Comparison of ENCODE assay signal across 8 mouse cellular contexts in genomic region chr17:32025386-32025785, GRCm38 (mm10). TPM values are rescaled to one million over a fixed set of nuclear protein-coding genes. Genes with fewer than 3 reads are reported as not detected.
DNase-seq lines count a peak whose midpoint lies in the region; ATAC-seq and TF ChIP-seq lines count a peak whose summit lies in the region.

No protein-coding gene starts in this region.

- intact Hi-C loops in heart, postnatal 10 days (cut with DNase I), result loop anchor here (1.0 kb wide), 2 partner anchors 170 to 340 kb away; partner anchors contain the start of gene Sik1

- TF ChIP-seq CTCF in ES-Bruce4 (IDR thresholded peaks at IDR 0.05; ENCODE audit: low read depth, low read length), result peak; percentile 78

- 8% methylated on average over 2 of the region's 2 CpGs for WGBS in forebrain, embryonic 11.5 days

- ATAC-seq in forebrain, embryonic 11.5 days (replicated peaks; ENCODE audit: low FRiP score), result no peak

- H3K4me3 ChIP-seq in ES-Bruce4 (ENCODE audit: low read depth, low read length), result no peak overlapping the region
- H3K4me3 ChIP-seq in forebrain, embryonic 11.5 days (ENCODE audit: low read depth, low read length), result no peak overlapping the region

- TF ChIP-seq POLR2A in ES-Bruce4 (IDR thresholded peaks at IDR 0.05; ENCODE audit: insufficient read depth, low read length), result no peak

- H3K36me3 ChIP-seq in ES-Bruce4 (ENCODE audit: control insufficient read depth, insufficient read depth, low read length, poor library complexity, severe bottlenecking), result peaks cover 8% of the 10 kb centered on the region; the same call in 1 of the 2 replicates
- H3K36me3 ChIP-seq in forebrain, embryonic 11.5 days (ENCODE audit: control insufficient read depth, insufficient read depth, low read length), result no peaks in the 10 kb centered on the region

- no peaks in the 10 kb centered on the region for H3K4me1 ChIP-seq in ES-Bruce4 (ENCODE audit: control insufficient read depth, insufficient read depth, low read length)
- no peaks in the 10 kb centered on the region for H3K4me1 ChIP-seq in forebrain, embryonic 11.5 days (replicated peaks; ENCODE audit: control insufficient read depth, insufficient read depth, low read length)

- no peak overlapping the region for H3K4me2 ChIP-seq in forebrain, embryonic 11.5 days (ENCODE audit: low read depth, low read length, severe bottlenecking)

- no peak overlapping the region for H3K27ac ChIP-seq in ES-Bruce4 (ENCODE audit: insufficient read depth, low read length)
- H3K27ac ChIP-seq in forebrain, embryonic 11.5 days (ENCODE audit: low read depth, low read length), result no peak overlapping the region

- H3K27me3 ChIP-seq in ES-Bruce4 (ENCODE audit: control insufficient read depth, insufficient read depth, low read length, poor library complexity, severe bottlenecking), result no peaks in the 10 kb centered on the region
- H3K27me3 ChIP-seq in forebrain, embryonic 11.5 days (ENCODE audit: control insufficient read depth, insufficient read depth, low read length), result no peaks in the 10 kb centered on the region

- no peak overlapping the region for H3K9ac ChIP-seq in ES-Bruce4 (ENCODE audit: low read depth, poor library complexity, severe bottlenecking)
- H3K9ac ChIP-seq in forebrain, embryonic 11.5 days (ENCODE audit: low read length), result no peak overlapping the region

- no peak for TF ChIP-seq EP300 in ES-Bruce4 (IDR thresholded peaks at IDR 0.05; ENCODE audit: insufficient read depth, low read depth, low read length)

- no peaks in the 10 kb centered on the region for H3K9me3 ChIP-seq in ES-Bruce4 (replicated peaks; ENCODE audit: control insufficient read depth, insufficient read depth, low read length, poor library complexity, severe bottlenecking)
- no peaks in the 10 kb centered on the region for H3K9me3 ChIP-seq in forebrain, embryonic 11.5 days (ENCODE audit: control insufficient read depth, low read length)

- peak; percentile 37 to 65 for DNase-seq in adrenal gland, adult 18-20 months (ENCODE audit: low spot score in 2 of 2)
- DNase-seq in forebrain, embryonic 11.5 days (ENCODE audit: low spot score), result peak; percentile 76
- peak; percentile 83 for DNase-seq in heart, postnatal 10 days
- peak; percentile 57 for DNase-seq in layer of hippocampus, adult 11-12 months (ENCODE audit: low spot score)
- DNase-seq in lung, postnatal 10 days, result peak; percentile 81
- peak; percentile 72 to 76 for DNase-seq in right cerebral cortex, adult 2 months (ENCODE audit: low spot score in 2 of 2)
- DNase-seq in urinary bladder, postnatal 4 days (ENCODE audit: low spot score in 2 of 2), result peak; percentile 56 to 67

RNA-seq across cellular contexts. Expression of gene Rrp1b, which starts 10.5 kb away (rescaled TPM):
- polyA plus RNA-seq in ES-Bruce4 (2011; ENCODE audit: insufficient read depth, insufficient read length, low read depth, missing spikeins), result 109 and 111 TPM in 2 replicates
- 10 to 100 TPM; 26.0 to 29.9 TPM for total RNA-seq in adrenal gland, adult 18-20 months (2021)
- polyA plus RNA-seq in forebrain, embryonic 11.5 days (2014; fragmentation: Nextera tagmentation; extraction: Ambion mirVana), result 67.7 and 70.7 TPM in 2 replicates
- 10 to 100 TPM in 1 of 2 experiments, 1 to 10 TPM in 1; 9.4 to 13.1 TPM for total RNA-seq in heart, postnatal 10 days (2021)

RNA-seq across cellular contexts. Expression of gene Hsf2bp, which starts 10.8 kb away (rescaled TPM):
- 55.0 and 56.5 TPM in 2 replicates for polyA plus RNA-seq in ES-Bruce4 (2011; ENCODE audit: insufficient read depth, insufficient read length, low read depth, missing spikeins)
- total RNA-seq in adrenal gland, adult 18-20 months (2021), result 1 to 10 TPM in 1 of 2 experiments, under 1 TPM in 1; 0.66 to 1.1 TPM
- 0.31 and 0.44 TPM in 2 replicates for polyA plus RNA-seq in forebrain, embryonic 11.5 days (2014; fragmentation: Nextera tagmentation; extraction: Ambion mirVana)
- under 1 TPM; 0.69 to 0.97 TPM for total RNA-seq in heart, postnatal 10 days (2021)
